Mouse (Mus musculus) heart, adult 2 months (tissue): Measurements from ENCODE around the gene Snx10. TPM values are rescaled to one million over a fixed set of nuclear protein-coding genes. Genes with fewer than 3 reads are reported as not detected.

Experiments
- DNase-seq, 2 experiments: peaks; one replicate each; pipeline ENCODE4 v3.0.0; 2021
- H3K27ac ChIP-seq: fragments of 200-600 bp; 2 replicates; pipeline ENCODE4 v1.8.1; 2022
- H3K27me3 ChIP-seq: fragments of 200-500 bp; 2 replicates; pipeline ENCODE4 v1.6.1; 2012; ENCODE audit warnings: mild to moderate bottlenecking, low read length, inconsistent platforms, mixed read lengths; ENCODE audit not compliant: control insufficient read depth, insufficient read depth
- H3K36me3 ChIP-seq: fragments of 200-500 bp; 2 replicates; pipeline ENCODE4 v1.6.1; 2012; ENCODE audit warnings: low read length, inconsistent platforms; ENCODE audit not compliant: control insufficient read depth, insufficient read depth
- H3K4me1 ChIP-seq: fragments of 200-500 bp; 2 replicates; pipeline ENCODE4 v1.6.1; 2011; ENCODE audit warnings: low read length; ENCODE audit not compliant: control insufficient read depth, insufficient read depth
- H3K4me3 ChIP-seq: fragments of 200-600 bp; 2 replicates; pipeline ENCODE4 v1.8.1; 2022
- H3K79me2 ChIP-seq: fragments of 200-500 bp; replicated peaks from 2 replicates; pipeline ENCODE4 v1.6.1; 2012; ENCODE audit warnings: mild to moderate bottlenecking, inconsistent platforms, low read length, moderate library complexity, mixed read lengths; ENCODE audit not compliant: control insufficient read depth, insufficient read depth
- H3K9ac ChIP-seq: fragments of 200-500 bp; 2 replicates; pipeline ENCODE4 v1.6.1; 2012; ENCODE audit warnings: low read depth, mild to moderate bottlenecking, control low read depth, inconsistent platforms, low read length, mixed read lengths
- CTCF ChIP-seq: fragments of 200-600 bp; IDR thresholded peaks from 2 replicates; pipeline ENCODE4 v1.8.1; 2022; ENCODE audit warnings: antibody characterized with exemption, mild to moderate bottlenecking, moderate library complexity
- EP300 ChIP-seq: fragments of 200-500 bp; IDR thresholded peaks from 2 replicates; pipeline ENCODE4 v1.6.1; 2011; ENCODE audit warnings: low read depth, low read length, control low read depth; ENCODE audit not compliant: insufficient read depth
- POLR2A ChIP-seq: fragments of 200-500 bp; IDR thresholded peaks from 2 replicates; pipeline ENCODE4 v1.6.1; 2011; ENCODE audit warnings: mild to moderate bottlenecking, low read depth, low read length, control low read depth; ENCODE audit not compliant: insufficient read depth
- WGBS: fragments of 180-500 bp; shearing (Covaris S2); methylation state at CpG from one replicate; pipeline ENCODE4 v1.1.7; 2018; 5-methylcytosine and 5-hydroxymethylcytosine counted together
- intact Hi-C: fragments of 180-260 bp; cut with DNase I; formaldehyde crosslinking; loops from one replicate; pipeline ENCODE4 v1.15.1; 2025
- polyA plus RNA-seq: library from polyadenylated mRNA; depleted of rRNA; stranded (reverse); fragments of >200 nt; gene quantifications from 2 replicates; pipeline ENCODE4 v1.2.3, GENCODE M21; 2012
- total RNA-seq, 2 experiments: library from RNA; stranded (reverse); gene quantifications; 2 replicates each; pipeline ENCODE4 v1.2.3; 2021

The Snx10 gene
- total and polyA plus RNA-seq, 3 experiments: 3.9 to 11.4 (median 10.8) TPM

GRCm38 (mm10) chr6:51548757-51549156, 25.1 kb downstream of the Snx10 start:
- intact Hi-C loops: no loop called here
- H3K27me3 ChIP-seq: no peaks in the 10 kb centered on the region
- no peak overlapping the region for H3K9ac ChIP-seq
- H3K4me1 ChIP-seq: peaks cover 7% of the 10 kb centered on the region
- no peaks in the 10 kb centered on the region for H3K79me2 ChIP-seq
- H3K36me3 ChIP-seq: no peaks in the 10 kb centered on the region
- TF ChIP-seq CTCF: no peak
- no peak for TF ChIP-seq POLR2A
- no peak for TF ChIP-seq EP300
- 74% methylated on average over 5 of the region's 5 CpGs for WGBS
- H3K4me3 ChIP-seq: no peak overlapping the region
- DNase-seq: no peak
- H3K27ac ChIP-seq: no peak overlapping the region

GRCm38 (mm10) chr6:51551267-51551802, 27.6 kb downstream of the Snx10 start:
- no peak overlapping the region for H3K27ac ChIP-seq
- no peak for DNase-seq
- TF ChIP-seq CTCF (no peak), EP300 (no peak), POLR2A (no peak)
- H3K36me3 ChIP-seq: no peaks in the 10 kb centered on the region
- H3K4me1 ChIP-seq: 0 out of 2 replicates have a peak, but pooled peaks cover 1% of the 10 kb centered on the region
- H3K27me3 ChIP-seq: no peaks in the 10 kb centered on the region
- H3K9ac ChIP-seq: no peak overlapping the region
- H3K4me3 ChIP-seq: no peak overlapping the region
- H3K79me2 ChIP-seq: no peaks in the 10 kb centered on the region
- 74% methylated on average over 10 of the region's 10 CpGs for WGBS
- intact Hi-C loops: no loop called here

DNA sequence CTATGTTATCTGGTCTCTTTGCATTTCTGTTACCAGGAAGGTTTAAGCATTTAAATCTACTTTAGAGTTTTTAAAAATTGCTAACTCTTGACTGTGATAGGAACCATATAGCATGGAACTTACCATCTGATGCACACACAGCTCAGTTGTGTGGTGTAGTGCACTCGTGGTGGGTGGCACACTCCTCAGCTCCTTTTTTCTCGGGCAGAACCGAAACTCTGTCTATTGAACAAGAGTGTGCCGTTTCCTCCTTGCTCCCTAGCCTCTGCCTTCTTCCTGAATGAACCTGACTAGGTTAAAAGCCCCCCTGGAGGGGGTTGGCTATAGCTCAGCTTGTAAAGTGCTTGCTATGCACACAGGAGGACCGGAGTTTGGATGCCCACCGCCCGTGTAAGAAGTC, 32.9 kb downstream of the Snx10 start:
- no peak overlapping the region for H3K4me3 ChIP-seq
- no peaks in the 10 kb centered on the region for H3K36me3 ChIP-seq
- no peak for TF ChIP-seq POLR2A
- TF ChIP-seq EP300: no peak
- no peak for TF ChIP-seq CTCF
- H3K79me2 ChIP-seq: no peaks in the 10 kb centered on the region; the same call in 1 of the 2 replicates
- no peaks in the 10 kb centered on the region for H3K4me1 ChIP-seq
- no peak overlapping the region for H3K9ac ChIP-seq
- H3K27me3 ChIP-seq: no peaks in the 10 kb centered on the region
- 81% methylated on average over 7 of the region's 7 CpGs for WGBS
- intact Hi-C loops: no loop called here
- no peak for DNase-seq
- no peak overlapping the region for H3K27ac ChIP-seq

- H3K27ac ChIP-seq: no peak overlapping the region
- H3K36me3 ChIP-seq: no peaks in the 10 kb centered on the region
- WGBS: 72% methylated on average over 7 of the region's 7 CpGs
- intact Hi-C loops: no loop called here
- H3K79me2 ChIP-seq: no peaks in the 10 kb centered on the region; the same call in 1 of the 2 replicates
- no peaks in the 10 kb centered on the region for H3K4me1 ChIP-seq
- peak in 1 of 2 experiments; percentile 35 for DNase-seq
- no peak for TF ChIP-seq CTCF
- TF ChIP-seq POLR2A: no peak
- no peak for TF ChIP-seq EP300
- no peak overlapping the region for H3K4me3 ChIP-seq
- H3K9ac ChIP-seq: no peak overlapping the region
- no peaks in the 10 kb centered on the region for H3K27me3 ChIP-seq
Measured at GRCm38 (mm10) chr6:51558311-51558710, 34.6 kb downstream of the Snx10 start.

- intact Hi-C loops: no loop called here
- 51% methylated on average over 14 of the region's 14 CpGs for whole genome bisulfite sequencing
- no peak for TF ChIP-seq POLR2A
- TF ChIP-seq EP300: no peak
- no peak for TF ChIP-seq CTCF
- Histone ChIP-seq H3K36me3 (no peaks in the 10 kb centered on the region; the same call in 1 of the 2 replicates), H3K4me3 (no peak overlapping the region), H3K4me1 (peaks cover 2% of the 10 kb centered on the region; the same call in 1 of the 2 replicates), H3K27ac (no peak overlapping the region), H3K79me2 (no peaks in the 10 kb centered on the region), H3K9ac (no peak overlapping the region), H3K27me3 (no peaks in the 10 kb centered on the region)
- DNase-seq: no peak
Measured at GRCm38 (mm10) chr6:51566771-51567680, 43.3 kb downstream of the Snx10 start.

DNA sequence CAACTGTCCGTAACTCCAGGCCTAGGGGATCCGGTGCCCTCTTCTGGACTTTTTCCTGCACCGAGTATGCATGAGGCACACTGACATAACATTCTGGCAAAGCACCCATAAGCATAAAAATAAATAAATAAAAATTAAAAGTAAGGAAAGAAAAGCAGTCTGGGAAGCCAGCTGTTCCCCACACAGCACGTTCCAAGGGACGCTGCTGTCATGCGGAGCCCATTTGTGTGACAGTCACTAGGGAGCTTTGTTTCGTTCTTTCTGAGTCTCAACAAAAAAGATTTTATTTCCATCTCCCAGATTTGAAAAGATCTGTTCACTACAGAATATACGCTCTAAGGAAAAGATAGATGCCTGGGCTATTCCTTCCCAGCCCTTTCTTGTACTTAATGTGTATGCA, 45.4 kb downstream of the Snx10 start:
- intact Hi-C loops: no loop called here
- H3K4me1 ChIP-seq: peaks cover 2% of the 10 kb centered on the region; the same call in 1 of the 2 replicates
- no peak for DNase-seq

More for the DNA sequence above, 45.4 kb downstream of the Snx10 start:
- no peak for TF ChIP-seq POLR2A
- no peak for TF ChIP-seq CTCF
- TF ChIP-seq EP300: no peak
- no peaks in the 10 kb centered on the region for H3K27me3 ChIP-seq
- H3K79me2 ChIP-seq: no peaks in the 10 kb centered on the region
- H3K27ac ChIP-seq: no peak overlapping the region
- H3K36me3 ChIP-seq: no peaks in the 10 kb centered on the region; the same call in 1 of the 2 replicates
- no peak overlapping the region for H3K9ac ChIP-seq
- WGBS: 78% methylated on average over 8 of the region's 8 CpGs
- no peak overlapping the region for H3K4me3 ChIP-seq
